Mouse (Mus musculus): ENCODE measurements at regions not wholly inside any gene's neighbourhood (a gene's known extent, or its start where the extent isn't known, plus 50 kb on each side); places are given as distances from the start of the nearest gene placed in this dataset.

- WGBS: 25% methylated on average over 13 of the region's 13 CpGs
- Histone ChIP-seq H3K4me1 (peaks cover 13% of the 10 kb centered on the region; the same call in 1 of the 2 replicates), H3K36me3 (replicated peaks) (no peaks in the 10 kb centered on the region), H3K9ac (no peak overlapping the region), H3K27ac (no peak overlapping the region), H3K4me2 (peak overlapping the region; percentile 36), H3K9me3 (no peaks in the 10 kb centered on the region), H3K4me3 (no peak overlapping the region), H3K27me3 (replicated peaks) (no peaks in the 10 kb centered on the region)
- ATAC-seq (replicated peaks): peak; percentile 42; the same call in 1 of the 2 replicates
Observed at GRCm38 (mm10) chr14:58867396-58868107, 275.1 kb downstream of the 1700129C05Rik start.

DNA sequence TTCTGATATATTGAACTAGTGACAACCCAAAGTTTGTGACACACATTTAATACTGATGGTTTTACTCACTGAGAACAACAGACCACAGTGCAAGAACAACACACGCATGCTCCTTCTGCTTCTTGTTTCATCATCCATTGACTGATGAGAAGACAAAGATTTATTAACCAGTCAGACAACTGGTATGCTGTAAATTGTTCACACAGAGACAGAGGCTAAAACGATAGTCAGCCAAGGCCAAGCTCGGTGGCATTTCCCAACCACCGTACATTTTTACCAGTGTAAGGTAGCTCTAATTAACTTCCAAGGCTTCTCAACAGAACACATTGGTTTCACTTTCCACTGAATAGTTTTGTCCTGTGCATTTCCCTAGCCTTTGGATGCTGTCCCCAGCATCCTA, 287.8 kb downstream of the 1700129C05Rik start:
- H3K36me3 ChIP-seq (replicated peaks): no peaks in the 10 kb centered on the region
- no peak overlapping the region for H3K4me2 ChIP-seq
- 94% methylated on average over 4 of the region's 4 CpGs for WGBS
- no peak overlapping the region for H3K4me3 ChIP-seq
- no peaks in the 10 kb centered on the region for H3K27me3 ChIP-seq (replicated peaks)
- no peaks in the 10 kb centered on the region for H3K9me3 ChIP-seq
- no peak for ATAC-seq (replicated peaks)
- H3K9ac ChIP-seq: no peak overlapping the region
- H3K27ac ChIP-seq: no peak overlapping the region
- H3K4me1 ChIP-seq: no peaks in the 10 kb centered on the region

DNA sequence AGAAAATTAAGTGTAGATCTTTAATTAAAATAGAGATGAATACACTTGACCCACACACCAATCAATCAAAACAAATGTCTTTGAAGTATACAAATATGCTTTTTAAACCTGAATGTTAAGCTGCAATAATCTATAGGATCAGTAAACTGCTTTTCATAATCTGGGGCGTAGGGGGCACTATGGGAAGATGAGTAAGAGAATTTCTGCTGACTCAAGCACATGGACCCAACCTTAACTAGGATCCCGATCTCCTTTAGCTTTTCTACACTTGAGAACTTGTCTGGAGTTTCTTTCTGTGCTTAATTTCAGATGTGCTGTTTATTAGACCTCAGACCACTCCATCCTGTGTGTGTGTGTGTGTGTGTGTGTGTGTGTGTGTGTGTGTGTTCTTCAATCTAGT, 298.1 kb downstream of the 1700129C05Rik start:
- no peak for ATAC-seq (replicated peaks)

GRCm38 (mm10) chr14:58842196-58842886, 300.4 kb downstream of the 1700129C05Rik start:
- no peak for ATAC-seq (replicated peaks)

More for the DNA sequence above, 298.1 kb downstream of the 1700129C05Rik start:
- Histone ChIP-seq H3K36me3 (replicated peaks) (no peaks in the 10 kb centered on the region), H3K9me3 (no peaks in the 10 kb centered on the region), H3K27ac (no peak overlapping the region), H3K27me3 (replicated peaks) (no peaks in the 10 kb centered on the region), H3K9ac (no peak overlapping the region), H3K4me3 (no peak overlapping the region), H3K4me2 (no peak overlapping the region), H3K4me1 (no peaks in the 10 kb centered on the region)
- WGBS: 91% methylated on average over 2 of the region's 2 CpGs

DNA sequence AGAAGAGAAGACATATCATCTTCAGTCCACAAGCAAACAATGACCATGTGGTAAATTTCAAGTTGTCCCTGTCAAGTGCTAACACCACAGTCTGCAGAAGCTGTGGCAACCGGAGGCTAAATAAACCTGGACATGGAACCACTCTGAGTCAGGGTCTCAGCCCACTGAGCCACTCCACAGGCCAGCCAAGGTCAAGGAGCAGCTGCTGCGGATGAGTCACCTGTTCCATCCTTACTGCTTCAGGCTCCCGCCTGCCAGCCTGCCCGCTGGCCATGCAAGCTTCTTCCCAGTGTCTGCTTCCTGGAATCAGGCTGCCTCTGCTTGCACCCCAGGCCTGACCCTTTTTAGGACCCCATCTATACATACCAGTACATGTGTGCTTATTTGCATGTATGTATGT, 319.8 kb downstream of the 1700129C05Rik start:
- 89% methylated on average over 4 of the region's 4 CpGs for WGBS
- no peaks in the 10 kb centered on the region for H3K27me3 ChIP-seq (replicated peaks)
- no peak overlapping the region for H3K27ac ChIP-seq
- ATAC-seq (replicated peaks): no peak
- H3K4me2 ChIP-seq: no peak overlapping the region
- no peak overlapping the region for H3K4me3 ChIP-seq
- H3K4me1 ChIP-seq: no peaks in the 10 kb centered on the region
- H3K9ac ChIP-seq: no peak overlapping the region
- no peaks in the 10 kb centered on the region for H3K9me3 ChIP-seq
- no peaks in the 10 kb centered on the region for H3K36me3 ChIP-seq (replicated peaks)

More at GRCm38 (mm10) chr14:58842196-58842886, 300.4 kb downstream of the 1700129C05Rik start:
- H3K9ac ChIP-seq: no peak overlapping the region
- no peaks in the 10 kb centered on the region for H3K9me3 ChIP-seq
- H3K36me3 ChIP-seq (replicated peaks): no peaks in the 10 kb centered on the region
- WGBS: 97% methylated on average over 1 of the region's 1 CpGs
- no peak overlapping the region for H3K27ac ChIP-seq
- H3K27me3 ChIP-seq (replicated peaks): no peaks in the 10 kb centered on the region
- no peak overlapping the region for H3K4me2 ChIP-seq
- no peak overlapping the region for H3K4me3 ChIP-seq
- H3K4me1 ChIP-seq: no peaks in the 10 kb centered on the region

DNA sequence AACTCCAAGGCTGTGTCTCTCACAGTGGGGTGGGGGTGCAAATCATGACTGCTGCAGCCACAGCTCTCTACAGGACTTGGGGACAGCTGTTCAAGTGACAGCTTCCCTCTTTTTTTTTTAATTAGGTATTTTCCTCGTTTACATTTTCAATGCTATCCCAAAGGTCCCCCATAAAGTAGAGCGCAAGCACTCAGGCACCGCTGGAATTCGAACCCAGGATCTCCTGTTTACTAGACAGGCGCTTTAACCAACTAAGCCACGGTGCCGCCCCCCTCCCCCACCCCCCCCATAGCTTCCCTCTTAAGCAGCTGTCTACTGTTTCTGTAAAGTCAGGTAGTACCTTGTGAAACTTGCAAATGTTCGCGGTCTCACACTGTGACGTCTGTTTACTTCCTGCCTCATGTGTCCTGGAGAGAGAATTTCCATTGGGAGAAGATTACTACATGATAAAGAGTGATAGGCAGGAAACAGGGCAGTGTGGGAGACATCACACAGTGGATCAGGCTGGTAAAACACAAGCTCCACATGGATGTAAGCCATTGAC, 324.7 kb downstream of the 1700129C05Rik start:
- Histone ChIP-seq H3K36me3 (replicated peaks) (no peaks in the 10 kb centered on the region), H3K27ac (no peak overlapping the region), H3K27me3 (replicated peaks) (no peaks in the 10 kb centered on the region), H3K4me1 (no peaks in the 10 kb centered on the region), H3K9ac (no peak overlapping the region), H3K4me3 (no peak overlapping the region), H3K4me2 (no peak overlapping the region), H3K9me3 (no peaks in the 10 kb centered on the region)
- 80% methylated on average over 10 of the region's 10 CpGs for WGBS
- no peak for ATAC-seq (replicated peaks)

GRCm38 (mm10) chr14:58816540-58816876, 326.2 kb downstream of the 1700129C05Rik start:
- Histone ChIP-seq H3K9me3 (no peaks in the 10 kb centered on the region), H3K4me2 (no peak overlapping the region), H3K9ac (no peak overlapping the region), H3K4me3 (no peak overlapping the region), H3K27ac (no peak overlapping the region), H3K36me3 (replicated peaks) (no peaks in the 10 kb centered on the region), H3K27me3 (replicated peaks) (no peaks in the 10 kb centered on the region), H3K4me1 (no peaks in the 10 kb centered on the region)
- ATAC-seq (replicated peaks): no peak
- 73% methylated on average over 1 of the region's 1 CpGs for WGBS

DNA sequence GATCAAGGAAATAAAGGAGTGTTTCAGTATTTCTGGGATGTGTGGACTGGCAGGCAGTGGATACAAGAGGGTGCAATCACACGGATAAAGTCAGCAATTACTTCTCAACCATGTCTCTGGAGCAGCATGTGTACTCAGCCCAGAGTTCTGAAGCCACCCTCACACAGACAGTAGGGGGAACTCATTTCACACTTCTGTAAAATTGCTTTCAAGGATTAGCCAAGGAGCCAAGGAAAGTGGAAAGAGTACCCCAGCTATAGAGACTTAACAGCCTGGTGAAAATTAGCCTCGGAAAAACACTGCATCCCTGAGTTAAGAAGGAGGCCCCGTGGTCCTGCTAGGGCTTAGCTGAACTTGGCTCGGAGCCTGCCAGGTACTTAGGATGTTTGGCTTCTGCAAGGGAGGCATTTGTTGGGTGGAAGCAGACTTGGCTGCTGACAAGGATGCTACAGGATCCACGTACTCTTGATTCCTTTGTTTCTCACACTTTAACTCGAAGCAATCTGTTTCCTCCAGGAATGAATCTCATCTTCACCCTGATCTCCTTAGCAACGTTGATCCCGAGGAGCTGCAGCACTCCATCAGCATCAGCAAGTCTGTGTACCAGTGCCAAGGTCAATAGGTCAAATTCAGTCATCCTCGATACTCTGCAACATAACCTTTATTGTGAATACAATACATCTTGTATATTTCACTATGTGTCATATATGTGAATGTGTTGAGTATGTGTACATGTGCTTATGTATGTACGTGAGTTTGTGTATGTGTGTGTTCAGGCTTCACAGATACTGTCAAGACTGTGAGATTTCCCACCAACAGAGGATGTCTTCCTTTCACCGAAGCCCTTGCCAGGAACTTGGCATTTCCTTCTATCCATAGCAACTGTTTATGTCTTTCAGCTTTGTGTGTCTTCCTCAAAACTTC, 326.8 kb downstream of the 1700129C05Rik start:
- Histone ChIP-seq H3K4me1 (no peaks in the 10 kb centered on the region), H3K27me3 (replicated peaks) (no peaks in the 10 kb centered on the region), H3K9ac (no peak overlapping the region), H3K9me3 (no peaks in the 10 kb centered on the region), H3K4me2 (no peak overlapping the region), H3K27ac (no peak overlapping the region), H3K4me3 (no peak overlapping the region), H3K36me3 (replicated peaks) (no peaks in the 10 kb centered on the region)
- ATAC-seq (replicated peaks): no peak
- 63% methylated on average over 11 of the region's 11 CpGs for WGBS

DNA sequence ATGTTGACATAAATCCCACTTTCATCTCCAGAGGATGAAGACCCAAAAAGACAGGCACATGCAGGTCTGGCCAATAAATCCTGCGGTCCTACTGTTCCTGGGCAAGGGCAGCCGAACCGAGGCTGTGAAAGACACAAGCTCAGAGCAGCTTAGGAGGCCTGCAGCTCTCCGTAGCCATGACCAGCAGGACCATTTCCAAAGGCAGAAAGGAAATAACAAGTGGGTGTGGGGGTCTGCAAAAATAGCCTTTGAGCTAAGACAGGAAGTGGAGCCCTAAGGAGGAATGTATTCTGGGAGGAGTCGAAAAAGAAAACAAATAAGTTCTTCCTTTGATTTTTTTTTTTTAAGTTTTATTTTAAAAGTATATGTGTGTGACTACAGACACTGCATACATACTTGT, 330.1 kb downstream of the 1700129C05Rik start:
- Histone ChIP-seq H3K9me3 (no peaks in the 10 kb centered on the region), H3K4me2 (no peak overlapping the region), H3K4me1 (no peaks in the 10 kb centered on the region), H3K27me3 (replicated peaks) (no peaks in the 10 kb centered on the region), H3K36me3 (replicated peaks) (no peaks in the 10 kb centered on the region), H3K27ac (no peak overlapping the region), H3K9ac (no peak overlapping the region), H3K4me3 (no peak overlapping the region)
- 81% methylated on average over 5 of the region's 5 CpGs for WGBS
- no peak for ATAC-seq (replicated peaks)

DNA sequence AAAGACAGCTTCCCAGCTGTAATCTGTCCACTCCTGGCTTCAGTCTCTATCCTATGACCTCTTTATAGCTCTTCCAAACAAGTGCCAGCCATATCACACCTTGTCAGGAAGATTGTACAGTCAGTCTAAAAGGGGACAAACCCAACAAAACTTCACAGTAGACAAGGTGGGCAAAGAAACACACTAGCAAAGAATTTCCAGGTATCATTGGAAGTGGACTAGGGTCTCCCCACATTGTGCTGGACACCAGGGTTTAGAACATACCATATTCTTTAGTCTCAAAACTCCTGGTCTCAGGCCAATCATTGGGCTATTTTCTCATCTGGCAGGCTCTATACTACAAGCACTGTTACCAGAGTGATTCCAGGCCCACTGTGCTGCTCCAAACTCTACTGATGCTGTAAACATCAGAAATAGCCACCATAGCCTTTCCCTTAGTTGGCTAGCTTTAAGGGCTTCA, 341.3 kb downstream of the 1700129C05Rik start:
- H3K27ac ChIP-seq: no peak overlapping the region
- H3K4me2 ChIP-seq: no peak overlapping the region
- no peak overlapping the region for H3K9ac ChIP-seq
- no peaks in the 10 kb centered on the region for H3K4me1 ChIP-seq
- no peak overlapping the region for H3K4me3 ChIP-seq
- no peaks in the 10 kb centered on the region for H3K27me3 ChIP-seq (replicated peaks)
- H3K36me3 ChIP-seq (replicated peaks): no peaks in the 10 kb centered on the region
- ATAC-seq (replicated peaks): no peak
- no peaks in the 10 kb centered on the region for H3K9me3 ChIP-seq

DNA sequence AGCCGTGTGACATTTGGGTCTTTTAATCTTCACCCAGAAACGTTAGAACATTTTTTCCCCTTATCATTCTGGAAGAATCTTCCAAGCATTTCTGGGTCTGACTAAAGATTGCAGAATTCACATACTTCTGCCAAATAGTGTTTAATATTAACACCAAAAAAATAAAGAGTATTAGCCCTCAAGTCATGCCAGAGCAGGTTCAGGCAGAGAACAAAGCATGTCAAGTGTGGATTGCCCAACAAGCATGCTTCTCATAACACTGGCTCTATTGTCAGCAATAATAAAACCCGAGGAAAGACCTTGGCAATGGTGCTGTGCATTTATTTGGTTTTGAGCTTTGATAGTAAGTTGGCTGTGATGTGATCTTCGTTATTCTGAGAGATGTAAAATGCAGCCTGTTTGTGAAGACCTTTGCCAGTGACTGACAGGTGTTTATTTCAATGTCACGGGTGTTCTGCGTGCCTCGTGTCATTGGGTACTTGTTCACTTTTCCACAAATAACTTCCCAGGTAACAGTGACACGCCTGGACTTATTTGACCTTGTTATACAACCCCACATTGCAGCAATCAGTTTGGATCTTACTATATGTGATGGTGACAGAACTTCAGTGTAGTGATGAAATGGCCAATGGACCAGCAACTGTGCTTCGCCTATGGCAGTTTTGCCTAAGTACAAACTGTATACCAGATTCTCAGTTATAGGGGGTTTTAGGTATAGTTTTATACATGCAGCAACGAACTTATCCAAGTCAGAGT, 354.3 kb downstream of the 1700129C05Rik start:
- Histone ChIP-seq H3K27ac (no peak overlapping the region), H3K27me3 (replicated peaks) (no peaks in the 10 kb centered on the region), H3K36me3 (replicated peaks) (no peaks in the 10 kb centered on the region), H3K4me3 (no peak overlapping the region), H3K4me1 (no peaks in the 10 kb centered on the region), H3K9ac (no peak overlapping the region), H3K9me3 (no peaks in the 10 kb centered on the region), H3K4me2 (no peak overlapping the region)
- no peak for ATAC-seq (replicated peaks)
- WGBS: 77% methylated on average over 10 of the region's 10 CpGs

Measured in midbrain, embryonic 15.5 days (tissue).